Mouse (Mus musculus) lung, postnatal 0 days (tissue): Measurements from ENCODE around the gene Sap30.

Experiments
- CTCF ChIP-seq: IDR thresholded peaks from 2 replicates; pipeline ENCODE4 v1.5.1; 2016; ENCODE audit warnings: antibody characterized with exemption, mild to moderate bottlenecking
- EP300 ChIP-seq: IDR thresholded peaks from 2 replicates; pipeline ENCODE4 v1.6.1; 2016; ENCODE audit warnings: antibody characterized with exemption, mild to moderate bottlenecking, control low read depth

GRCm38 (mm10) chr8:57512141-57513056 lies 24.7 kb upstream of the Sap30 start:
- TF ChIP-seq CTCF (no peak), EP300 (no peak)
